Mouse (Mus musculus) heart, embryonic 10.5 days (tissue): ENCODE data around the gene Saa2. TPM values are rescaled to one million over a fixed set of nuclear protein-coding genes. Genes with fewer than 3 reads are reported as not detected.

Source experiments
- DNase-seq: peaks from one replicate; pipeline ENCODE4 v3.0.0-alpha.2; 2017; ENCODE audit warnings: low spot score
- H3K27ac ChIP-seq: fragments of 300-500 bp; sonication (generic); 2 replicates; pipeline ENCODE4 v1.5.1; 2016; ENCODE audit warnings: mild to moderate bottlenecking
- H3K27me3 ChIP-seq: fragments of 300-500 bp; sonication (generic); 2 replicates; pipeline ENCODE4 v1.6.1; 2016; ENCODE audit warnings: mild to moderate bottlenecking; ENCODE audit not compliant: poor library complexity, insufficient read depth, severe bottlenecking
- H3K36me3 ChIP-seq: fragments of 300-500 bp; sonication (generic); 2 replicates; pipeline ENCODE4 v1.6.1; 2016; ENCODE audit warnings: mild to moderate bottlenecking, moderate library complexity
- H3K4me1 ChIP-seq: fragments of 300-500 bp; sonication (generic); 2 replicates; pipeline ENCODE4 v1.6.1; 2016; ENCODE audit warnings: mild to moderate bottlenecking
- H3K4me3 ChIP-seq: fragments of 300-500 bp; sonication (generic); 2 replicates; pipeline ENCODE4 v1.5.1; 2016; ENCODE audit warnings: mild to moderate bottlenecking, moderate library complexity
- H3K9me3 ChIP-seq: fragments of 300-500 bp; sonication (generic); 2 replicates; pipeline ENCODE4 v1.6.1; 2016; ENCODE audit warnings: mild to moderate bottlenecking, moderate library complexity
- WGBS: fragments of 180-500 bp; shearing (Covaris S2); methylation state at CpG from one replicate; pipeline ENCODE4 v1.1.7; 2016; 5-methylcytosine and 5-hydroxymethylcytosine counted together
- polyA plus RNA-seq: library from polyadenylated mRNA; unstranded; fragments of >200 nt; fragmentation: Nextera tagmentation; extraction: Ambion mirVana; gene quantifications from 2 replicates; pipeline ENCODE4 v1.2.1, GENCODE M21; 2016

Gene Saa2
- polyA plus RNA-seq, 1 experiment from 2014 or later, result 2.5 TPM

- 55% methylated on average over 4 of the region's 4 CpGs for WGBS
- no peaks in the 10 kb centered on the region for H3K9me3 ChIP-seq
- H3K4me3 ChIP-seq, result no peak overlapping the region
- no peak overlapping the region for H3K27ac ChIP-seq
- peak; percentile 82 for DNase-seq
- peaks cover 74% of the 10 kb centered on the region for H3K36me3 ChIP-seq
- H3K27me3 ChIP-seq, result no peaks in the 10 kb centered on the region
- H3K4me1 ChIP-seq, result no peaks in the 10 kb centered on the region
These were observed 19.1 kb downstream of the Saa2 start for GRCm38 (mm10) chr7:46770706-46771105.

GRCm38 (mm10) chr7:46789177-46789849, 37.7 kb downstream of the Saa2 start:
- WGBS, result 78% methylated on average over 5 of the region's 5 CpGs

GRCm38 (mm10) chr7:46793871-46794270, 42.3 kb downstream of the Saa2 start:
- WGBS, result 83% methylated on average over 4 of the region's 4 CpGs
- no peak for DNase-seq
- no peak overlapping the region for H3K4me3 ChIP-seq
- H3K9me3 ChIP-seq, result no peaks in the 10 kb centered on the region
- H3K4me1 ChIP-seq, result peaks cover 19% of the 10 kb centered on the region; the same call in 1 of the 2 replicates
- H3K27ac ChIP-seq, result no peak overlapping the region
- H3K36me3 ChIP-seq, result peaks cover 10% of the 10 kb centered on the region; the same call in 1 of the 2 replicates
- no peaks in the 10 kb centered on the region for H3K27me3 ChIP-seq

More at GRCm38 (mm10) chr7:46789177-46789849, 37.7 kb downstream of the Saa2 start:
- Histone ChIP-seq H3K9me3 (no peaks in the 10 kb centered on the region), H3K36me3 (peaks cover 41% of the 10 kb centered on the region), H3K4me1 (no peaks in the 10 kb centered on the region), H3K27me3 (no peaks in the 10 kb centered on the region), H3K27ac (no peak overlapping the region), H3K4me3 (no peak overlapping the region)
- DNase-seq, result no peak

- WGBS, result under 1% methylated on average over 75 of the region's 75 CpGs
These were observed 44.0 kb downstream of the Saa2 start, which contains the start of the genes Hps5 and Gtf2h1 for GRCm38 (mm10) chr7:46795287-46796205. TSS of gene Hps5 (minus strand) at chr7:46796064. TSS of gene Gtf2h1 (plus strand) at chr7:46796103.

GRCm38 (mm10) chr7:46796206-46796679, 44.7 kb downstream of the Saa2 start:
- peaks cover 18% of the 10 kb centered on the region for H3K36me3 ChIP-seq
- H3K27ac ChIP-seq, result peak overlapping the region; percentile 98
- no peaks in the 10 kb centered on the region for H3K27me3 ChIP-seq
- under 1% methylated on average over 31 of the region's 31 CpGs for WGBS
- H3K4me3 ChIP-seq, result peak overlapping the region; percentile 94
- peaks cover 19% of the 10 kb centered on the region; the same call in 1 of the 2 replicates for H3K4me1 ChIP-seq
- no peak for DNase-seq
- no peaks in the 10 kb centered on the region for H3K9me3 ChIP-seq

More at GRCm38 (mm10) chr7:46795287-46796205, 44.0 kb downstream of the Saa2 start, which contains the start of the genes Hps5 and Gtf2h1:
- H3K27ac ChIP-seq, result peak within 1 kb of the TSS; percentile 98
- no peaks in the 10 kb centered on the region for H3K9me3 ChIP-seq
- peak within 1 kb of the TSS; percentile 94 for H3K4me3 ChIP-seq
- H3K4me1 ChIP-seq, result peaks cover 19% of the 10 kb centered on the region; the same call in 1 of the 2 replicates
- peak; percentile 98 for DNase-seq
- peaks cover 14% of the 10 kb centered on the region; the same call in 1 of the 2 replicates for H3K36me3 ChIP-seq
- H3K27me3 ChIP-seq, result no peaks in the 10 kb centered on the region

GRCm38 (mm10) chr7:46796779-46797178, 45.2 kb downstream of the Saa2 start:
- no peaks in the 10 kb centered on the region for H3K27me3 ChIP-seq
- 49% methylated on average over 6 of the region's 6 CpGs for WGBS
- no peak overlapping the region for H3K27ac ChIP-seq
- peak overlapping the region; percentile 94 for H3K4me3 ChIP-seq
- no peak for DNase-seq
- H3K36me3 ChIP-seq, result peaks cover 23% of the 10 kb centered on the region
- peaks cover 19% of the 10 kb centered on the region; the same call in 1 of the 2 replicates for H3K4me1 ChIP-seq
- no peaks in the 10 kb centered on the region for H3K9me3 ChIP-seq

Other genes starting within 250 kb of the Saa2 start
- 12.0 and 12.5 TPM in 2 replicates for gene Sergef, start 112.0 kb upstream of the Saa2 start, polyA plus RNA-seq
- 0.19 TPM in 1 of 2 replicates, not detected in the other for gene Tph1, start 79.3 kb upstream of the Saa2 start, polyA plus RNA-seq
- gene Saal1, start 41.1 kb upstream of the Saa2 start, polyA plus RNA-seq, result 18.7 and 26.4 TPM in 2 replicates
- 0.21 TPM in 1 of 2 replicates, not detected in the other for gene Saa3, start 36.1 kb upstream of the Saa2 start, polyA plus RNA-seq
- gene Saa4, start 19.2 kb upstream of the Saa2 start, polyA plus RNA-seq, result 0.14 TPM in 1 of 2 replicates, not detected in the other
- 2.7 TPM in 1 of 2 replicates, not detected in the other for gene Saa1, start 8.8 kb upstream of the Saa2 start, polyA plus RNA-seq
- gene Hps5, start 44.3 kb downstream of the Saa2 start, polyA plus RNA-seq, result 13.9 and 14.5 TPM in 2 replicates
- 40.6 and 45.1 TPM in 2 replicates for gene Gtf2h1, start 44.3 kb downstream of the Saa2 start, polyA plus RNA-seq
- 4,161 and 4,393 TPM in 2 replicates for gene Ldha, start 89.7 kb downstream of the Saa2 start, polyA plus RNA-seq
- gene Ldhc, start 109.4 kb downstream of the Saa2 start, polyA plus RNA-seq, result 0.13 TPM in 1 of 2 replicates, not detected in the other
- gene Tsg101, start 168.2 kb downstream of the Saa2 start, polyA plus RNA-seq, result 198 and 215 TPM in 2 replicates
- gene Uevld, start 206.7 kb downstream of the Saa2 start, polyA plus RNA-seq, result 8.3 and 9.0 TPM in 2 replicates
- not detected in 2 replicates for gene Gm9999, start 231.8 kb downstream of the Saa2 start, polyA plus RNA-seq